In genomic region chr13:97452386-97453089, GRCm38 (mm10) we compare ENCODE assay signal across 15 mouse cellular contexts.
DNase-seq lines count a peak whose midpoint lies in the region; ATAC-seq lines count a peak whose summit lies in the region.
"Had no signal": no experiment of that assay in that cellular context is flagged by ENCODE, and none has a peak within 500 bp of the region (broad histone marks: within the 10 kb centered on the region; RNA-seq: fewer than 3 reads in every experiment).

No protein-coding gene starts in this region.

- WGBS in heart, embryonic 10.5 days: 19% methylated on average over 11 of the region's 11 CpGs
- WGBS in liver, embryonic 11.5 days: 29% methylated on average over 11 of the region's 11 CpGs
- WGBS in intestine, embryonic 14.5 days: 17% methylated on average over 11 of the region's 11 CpGs
- WGBS in liver, embryonic 16.5 days (ENCODE audit: insufficient replicate concordance): 28% methylated on average over 11 of the region's 11 CpGs

- H3K4me1 ChIP-seq in heart, embryonic 10.5 days: peaks cover 52% of the 10 kb centered on the region
- H3K4me1 ChIP-seq in liver, embryonic 11.5 days (replicated peaks; ENCODE audit: control insufficient read depth, insufficient read depth, low read length): peaks cover 33% of the 10 kb centered on the region
- peaks cover 27% of the 10 kb centered on the region for H3K4me1 ChIP-seq in intestine, embryonic 14.5 days (replicated peaks; ENCODE audit: control insufficient read depth, insufficient read depth, low read length)
- H3K4me1 ChIP-seq in liver, embryonic 16.5 days (ENCODE audit: control insufficient read depth, low read depth, low read length): peaks cover 34% of the 10 kb centered on the region

- 0 out of 2 replicates have a peak overlapping the region, but pooled peaks have one; percentile 14 for H3K9ac ChIP-seq in liver, embryonic 11.5 days (ENCODE audit: low read depth, low read length)
- H3K9ac ChIP-seq in intestine, embryonic 14.5 days (ENCODE audit: low read length): no peak overlapping the region
- H3K9ac ChIP-seq in liver, embryonic 16.5 days (ENCODE audit: low read depth, low read length): peak overlapping the region; percentile 30; the same call in 1 of the 2 replicates
- H3K9ac ChIP-seq: embryonic facial prominence, embryonic 13.5 days; midbrain, embryonic 12.5 days had no signal

- H3K27me3 ChIP-seq in heart, embryonic 10.5 days (ENCODE audit: insufficient read depth, poor library complexity, severe bottlenecking): no peaks in the 10 kb centered on the region
- no peaks in the 10 kb centered on the region for H3K27me3 ChIP-seq in liver, embryonic 11.5 days (replicated peaks; ENCODE audit: control insufficient read depth, insufficient read depth, low read length)
- H3K27me3 ChIP-seq in intestine, embryonic 14.5 days (replicated peaks; ENCODE audit: control insufficient read depth, insufficient read depth, low read length): no peaks in the 10 kb centered on the region
- H3K27me3 ChIP-seq in liver, embryonic 16.5 days (ENCODE audit: control insufficient read depth, insufficient read depth, low read depth, low read length): no peaks in the 10 kb centered on the region
- H3K27me3 ChIP-seq: embryonic facial prominence, embryonic 13.5 days had no signal

- H3K4me3 ChIP-seq in heart, embryonic 10.5 days: 0 out of 2 replicates have a peak overlapping the region, but pooled peaks have one; percentile 9
- H3K4me3 ChIP-seq in liver, embryonic 11.5 days (ENCODE audit: low read depth, low read length): no peak overlapping the region
- no peak overlapping the region for H3K4me3 ChIP-seq in intestine, embryonic 14.5 days (ENCODE audit: low read depth, low read length)
- peak overlapping the region; percentile 19; the same call in 1 of the 2 replicates for H3K4me3 ChIP-seq in liver, embryonic 16.5 days (ENCODE audit: low read depth, low read length)
- H3K4me3 ChIP-seq: embryonic facial prominence, embryonic 13.5 days; layer of hippocampus, adult 2 months; midbrain, embryonic 12.5 days had no signal

- H3K9me3 ChIP-seq in heart, embryonic 10.5 days: no peaks in the 10 kb centered on the region
- H3K9me3 ChIP-seq in liver, embryonic 11.5 days (ENCODE audit: control insufficient read depth, low read length): no peaks in the 10 kb centered on the region
- H3K9me3 ChIP-seq in intestine, embryonic 14.5 days (ENCODE audit: control insufficient read depth, low read length): no peaks in the 10 kb centered on the region
- H3K9me3 ChIP-seq in liver, embryonic 16.5 days (replicated peaks; ENCODE audit: control insufficient read depth, low read length): no peaks in the 10 kb centered on the region
- H3K9me3 ChIP-seq: embryonic facial prominence, embryonic 13.5 days; midbrain, embryonic 12.5 days had no signal

- H3K36me3 ChIP-seq in heart, embryonic 10.5 days: no peaks in the 10 kb centered on the region
- H3K36me3 ChIP-seq in liver, embryonic 11.5 days (ENCODE audit: control insufficient read depth, insufficient read depth, low read length): no peaks in the 10 kb centered on the region
- no peaks in the 10 kb centered on the region for H3K36me3 ChIP-seq in intestine, embryonic 14.5 days (ENCODE audit: control insufficient read depth, insufficient read depth, low read length)
- no peaks in the 10 kb centered on the region for H3K36me3 ChIP-seq in liver, embryonic 16.5 days (ENCODE audit: control insufficient read depth, insufficient read depth)
- H3K36me3 ChIP-seq: embryonic facial prominence, embryonic 13.5 days; midbrain, embryonic 12.5 days had no signal

- no peak for DNase-seq in heart, embryonic 10.5 days (ENCODE audit: low spot score)
- DNase-seq in heart, adult 11 months: no peak
- DNase-seq in liver, embryonic 11.5 days (ENCODE audit: low spot score): no peak
- DNase-seq in liver: no peak
- DNase-seq in intestine, embryonic 14.5 days (ENCODE audit: low spot score): no peak
- DNase-seq in cerebellum, postnatal 25 days: no peak
- DNase-seq in urinary bladder, adult 18-20 months (ENCODE audit: low spot score in 2 of 2): no peak
- DNase-seq: gastrocnemius, postnatal 10 days; right cerebral cortex, adult 18-20 months had no signal

- peak overlapping the region; percentile 42 for H3K4me2 ChIP-seq in liver, embryonic 11.5 days
- H3K4me2 ChIP-seq in intestine, embryonic 14.5 days (ENCODE audit: low read length): no peak overlapping the region
- peak overlapping the region; percentile 62 for H3K4me2 ChIP-seq in liver, embryonic 16.5 days (ENCODE audit: low read depth, low read length)
- H3K4me2 ChIP-seq: embryonic facial prominence, embryonic 13.5 days; midbrain, embryonic 12.5 days had no signal

- H3K27ac ChIP-seq in heart, embryonic 10.5 days: peak overlapping the region; percentile 75
- peak overlapping the region; percentile 77 for H3K27ac ChIP-seq in liver, embryonic 11.5 days (ENCODE audit: low read depth, low read length)
- H3K27ac ChIP-seq in intestine, embryonic 14.5 days (ENCODE audit: low read depth): 0 out of 2 replicates have a peak overlapping the region, but pooled peaks have one; percentile 28
- peak overlapping the region; percentile 95 for H3K27ac ChIP-seq in liver, embryonic 16.5 days (ENCODE audit: low read length)
- H3K27ac ChIP-seq: embryonic facial prominence, embryonic 13.5 days; kidney, postnatal 0 days; layer of hippocampus, adult 2 months; midbrain, embryonic 12.5 days had no signal

- peak; percentile 69 for ATAC-seq in liver, embryonic 11.5 days (replicated peaks; ENCODE audit: low FRiP score)
- ATAC-seq in intestine, embryonic 14.5 days (replicated peaks; ENCODE audit: low FRiP score, low TSS enrichment, low read depth): no peak
- ATAC-seq in liver, embryonic 16.5 days (ENCODE audit: low read depth): peak; percentile 72
- ATAC-seq: hindbrain, embryonic 16.5 days had no signal

Comparison
In these comparisons a context has a peak if more than half of its experiments do, and no peak if none do; other contexts are left out.
1. H3K4me3 ChIP-seq: peak in heart, embryonic 10.5 days (single experiment) and liver, embryonic 16.5 days (single experiment); none in liver, embryonic 11.5 days (single experiment) and intestine, embryonic 14.5 days (single experiment).
2. H3K27ac ChIP-seq: peak in every context shown above with its lines; median percentile 95 in liver, embryonic 16.5 days; 77 in liver, embryonic 11.5 days; 75 in heart, embryonic 10.5 days; 28 in intestine, embryonic 14.5 days.